Mouse (Mus musculus) liver, embryonic 11.5 days (tissue): ENCODE data around the gene Rbfox2. TPM values are rescaled to one million over a fixed set of nuclear protein-coding genes. Genes with fewer than 3 reads are reported as not detected.

Experiments used
- ATAC-seq: fragments of 200-750 bp; cut with Nextera tagmentation; replicated peaks from 2 replicates; pipeline ENCODE4 v1.8.0; 2017; ENCODE audit warnings: moderate number of reproducible peaks, mild to moderate bottlenecking, moderate TSS enrichment, moderate library complexity; ENCODE audit not compliant: low FRiP score
- DNase-seq: peaks from one replicate; pipeline ENCODE4 v3.0.0-alpha.2; 2017; ENCODE audit warnings: low spot score
- H3K27ac ChIP-seq: fragments of 300-500 bp; sonication (generic); 2 replicates; pipeline ENCODE4 v1.5.1; 2014; ENCODE audit warnings: mild to moderate bottlenecking, low read depth, low read length, control low read depth
- H3K27me3 ChIP-seq: fragments of 300-500 bp; sonication (generic); replicated peaks from 2 replicates; pipeline ENCODE4 v1.6.1; 2014; ENCODE audit warnings: low read length, mixed read lengths; ENCODE audit not compliant: control insufficient read depth, insufficient read depth
- H3K36me3 ChIP-seq: fragments of 300-500 bp; sonication (generic); 2 replicates; pipeline ENCODE4 v1.6.1; 2014; ENCODE audit warnings: mild to moderate bottlenecking, low read length, moderate library complexity, mixed read lengths; ENCODE audit not compliant: control insufficient read depth, insufficient read depth
- H3K4me1 ChIP-seq: fragments of 300-500 bp; sonication (generic); replicated peaks from 2 replicates; pipeline ENCODE4 v1.6.1; 2014; ENCODE audit warnings: low read length, mixed read lengths; ENCODE audit not compliant: control insufficient read depth, insufficient read depth
- H3K4me2 ChIP-seq: fragments of 300-500 bp; sonication (generic); 2 replicates; pipeline ENCODE4 v1.6.1; 2014; ENCODE audit warnings: mild to moderate bottlenecking, control low read depth, moderate library complexity
- H3K4me3 ChIP-seq: fragments of 300-500 bp; sonication (generic); 2 replicates; pipeline ENCODE4 v1.5.1; 2014; ENCODE audit warnings: low read depth, low read length, control low read depth
- H3K9ac ChIP-seq: fragments of 300-500 bp; sonication (generic); 2 replicates; pipeline ENCODE4 v1.6.1; 2014; ENCODE audit warnings: low read depth, low read length, control low read depth
- H3K9me3 ChIP-seq: fragments of 300-500 bp; sonication (generic); 2 replicates; pipeline ENCODE4 v1.6.1; 2016; ENCODE audit warnings: low read length, inconsistent platforms, mixed read lengths; ENCODE audit not compliant: control insufficient read depth
- WGBS: fragments of 180-500 bp; shearing (Covaris S2); extraction: QIAGEN DNeasy Blood & Tissue Kit; methylation state at CpG from one replicate; pipeline ENCODE4 v1.1.7; 2014; 5-methylcytosine and 5-hydroxymethylcytosine counted together
- polyA plus RNA-seq: library from polyadenylated mRNA; unstranded; fragments of >200 nt; fragmentation: Nextera tagmentation; extraction: Ambion mirVana; gene quantifications from 2 replicates; pipeline ENCODE4 v1.2.1, GENCODE M21; 2014

Rbfox2 gene
- polyA plus RNA-seq, 1 experiment from 2014 or later, result 26.6 TPM

- H3K27me3 ChIP-seq, result no peaks in the 10 kb centered on the region
- no peak for DNase-seq
- H3K9me3 ChIP-seq, result no peaks in the 10 kb centered on the region
- WGBS, result 78% methylated on average over 2 of the region's 2 CpGs
- ATAC-seq, result no peak
- no peak overlapping the region for H3K27ac ChIP-seq
- H3K9ac ChIP-seq, result no peak overlapping the region
- no peak overlapping the region for H3K4me2 ChIP-seq
- no peaks in the 10 kb centered on the region; the same call in 1 of the 2 replicates for H3K4me1 ChIP-seq
- H3K4me3 ChIP-seq, result no peak overlapping the region
- H3K36me3 ChIP-seq, result no peaks in the 10 kb centered on the region
Observed at GRCm38 (mm10) chr15:77168781-77169180, 138.0 kb downstream of the Rbfox2 start.

GRCm38 (mm10) chr15:77166225-77166732 lies 140.5 kb downstream of the Rbfox2 start:
- WGBS, result 51% methylated on average over 1 of the region's 1 CpGs
- peaks cover 3% of the 10 kb centered on the region; the same call in 1 of the 2 replicates for H3K4me1 ChIP-seq
- no peak overlapping the region for H3K27ac ChIP-seq
- H3K4me3 ChIP-seq, result no peak overlapping the region
- no peaks in the 10 kb centered on the region for H3K9me3 ChIP-seq
- H3K9ac ChIP-seq, result no peak overlapping the region
- no peaks in the 10 kb centered on the region for H3K27me3 ChIP-seq
- DNase-seq (no peak), ATAC-seq (no peak)
- H3K36me3 ChIP-seq, result no peaks in the 10 kb centered on the region
- H3K4me2 ChIP-seq, result no peak overlapping the region

GRCm38 (mm10) chr15:77163336-77163735 lies 143.5 kb downstream of the Rbfox2 start:
- H3K4me3 ChIP-seq, result no peak overlapping the region
- WGBS, result 39% methylated on average over 6 of the region's 6 CpGs
- H3K4me2 ChIP-seq, result no peak overlapping the region
- no peak for DNase-seq
- no peaks in the 10 kb centered on the region for H3K27me3 ChIP-seq
- no peaks in the 10 kb centered on the region for H3K9me3 ChIP-seq
- H3K27ac ChIP-seq, result no peak overlapping the region
- no peaks in the 10 kb centered on the region for H3K36me3 ChIP-seq
- peaks cover 3% of the 10 kb centered on the region; the same call in 1 of the 2 replicates for H3K4me1 ChIP-seq
- ATAC-seq, result no peak
- no peak overlapping the region for H3K9ac ChIP-seq

GRCm38 (mm10) chr15:77162931-77163330 lies 143.9 kb downstream of the Rbfox2 start:
- no peak overlapping the region for H3K4me2 ChIP-seq
- H3K4me3 ChIP-seq, result no peak overlapping the region
- no peaks in the 10 kb centered on the region for H3K9me3 ChIP-seq
- H3K36me3 ChIP-seq, result no peaks in the 10 kb centered on the region
- H3K4me1 ChIP-seq, result peaks cover 3% of the 10 kb centered on the region; the same call in 1 of the 2 replicates
- H3K9ac ChIP-seq, result no peak overlapping the region
- no peak overlapping the region for H3K27ac ChIP-seq
- DNase-seq, result no peak
- WGBS, result 74% methylated on average over 6 of the region's 6 CpGs
- ATAC-seq, result no peak
- no peaks in the 10 kb centered on the region for H3K27me3 ChIP-seq

GRCm38 (mm10) chr15:77161382-77161781 lies 145.4 kb downstream of the Rbfox2 start:
- Histone ChIP-seq H3K4me3 (no peak overlapping the region), H3K27me3 (no peaks in the 10 kb centered on the region), H3K4me2 (no peak overlapping the region), H3K9me3 (no peaks in the 10 kb centered on the region), H3K4me1 (peaks cover 3% of the 10 kb centered on the region; the same call in 1 of the 2 replicates), H3K36me3 (no peaks in the 10 kb centered on the region), H3K27ac (no peak overlapping the region), H3K9ac (no peak overlapping the region)
- ATAC-seq (no peak), DNase-seq (no peak)
- WGBS, result 48% methylated on average over 5 of the region's 5 CpGs

GRCm38 (mm10) chr15:77160848-77161247 lies 146.0 kb downstream of the Rbfox2 start:
- Histone ChIP-seq H3K4me3 (no peak overlapping the region), H3K9ac (no peak overlapping the region), H3K9me3 (no peaks in the 10 kb centered on the region), H3K27ac (no peak overlapping the region), H3K4me1 (peaks cover 3% of the 10 kb centered on the region; the same call in 1 of the 2 replicates), H3K27me3 (no peaks in the 10 kb centered on the region), H3K36me3 (no peaks in the 10 kb centered on the region), H3K4me2 (no peak overlapping the region)
- WGBS, result 78% methylated on average over 4 of the region's 4 CpGs
- DNase-seq (no peak), ATAC-seq (no peak)

- WGBS, result 53% methylated on average over 3 of the region's 3 CpGs
- ATAC-seq (no peak), DNase-seq (no peak)
Observed at GRCm38 (mm10) chr15:77156525-77156924, 150.3 kb downstream of the Rbfox2 start.

GRCm38 (mm10) chr15:77154248-77154785 lies 152.5 kb downstream of the Rbfox2 start:
- H3K4me1 ChIP-seq, result peaks cover 20% of the 10 kb centered on the region
- no peak overlapping the region for H3K27ac ChIP-seq
- DNase-seq (no peak), ATAC-seq (no peak)
- H3K36me3 ChIP-seq, result no peaks in the 10 kb centered on the region
- 71% methylated on average over 10 of the region's 10 CpGs for WGBS
- H3K4me2 ChIP-seq, result no peak overlapping the region
- no peaks in the 10 kb centered on the region for H3K9me3 ChIP-seq
- no peak overlapping the region for H3K4me3 ChIP-seq
- H3K9ac ChIP-seq, result no peak overlapping the region
- no peaks in the 10 kb centered on the region; the same call in 1 of the 2 replicates for H3K27me3 ChIP-seq

More at GRCm38 (mm10) chr15:77156525-77156924, 150.3 kb downstream of the Rbfox2 start:
- no peak overlapping the region for H3K27ac ChIP-seq
- H3K4me1 ChIP-seq, result peaks cover 6% of the 10 kb centered on the region
- H3K4me3 ChIP-seq, result no peak overlapping the region
- no peaks in the 10 kb centered on the region for H3K9me3 ChIP-seq
- no peaks in the 10 kb centered on the region for H3K36me3 ChIP-seq
- no peaks in the 10 kb centered on the region; the same call in 1 of the 2 replicates for H3K27me3 ChIP-seq
- no peak overlapping the region for H3K4me2 ChIP-seq
- no peak overlapping the region for H3K9ac ChIP-seq

GRCm38 (mm10) chr15:77153625-77154024 lies 153.2 kb downstream of the Rbfox2 start:
- ATAC-seq (peak; percentile 80), DNase-seq (peak; percentile 65)
- Histone ChIP-seq H3K27me3 (no peaks in the 10 kb centered on the region; the same call in 1 of the 2 replicates), H3K36me3 (no peaks in the 10 kb centered on the region), H3K27ac (peak overlapping the region; percentile 78), H3K9me3 (no peaks in the 10 kb centered on the region), H3K4me1 (peaks cover 22% of the 10 kb centered on the region), H3K4me2 (peak overlapping the region; percentile 69), H3K9ac (peak overlapping the region; percentile 61), H3K4me3 (peak overlapping the region; percentile 55)
- 6% methylated on average over 12 of the region's 12 CpGs for WGBS
